Mouse (Mus musculus) lung, postnatal 0 days (tissue): Measurements from ENCODE around the gene Slc25a25.

Experiments
- CTCF ChIP-seq: IDR thresholded peaks from 2 replicates; pipeline ENCODE4 v1.5.1; 2016; ENCODE audit warnings: antibody characterized with exemption, mild to moderate bottlenecking
- EP300 ChIP-seq: IDR thresholded peaks from 2 replicates; pipeline ENCODE4 v1.6.1; 2016; ENCODE audit warnings: antibody characterized with exemption, mild to moderate bottlenecking, control low read depth

DNA sequence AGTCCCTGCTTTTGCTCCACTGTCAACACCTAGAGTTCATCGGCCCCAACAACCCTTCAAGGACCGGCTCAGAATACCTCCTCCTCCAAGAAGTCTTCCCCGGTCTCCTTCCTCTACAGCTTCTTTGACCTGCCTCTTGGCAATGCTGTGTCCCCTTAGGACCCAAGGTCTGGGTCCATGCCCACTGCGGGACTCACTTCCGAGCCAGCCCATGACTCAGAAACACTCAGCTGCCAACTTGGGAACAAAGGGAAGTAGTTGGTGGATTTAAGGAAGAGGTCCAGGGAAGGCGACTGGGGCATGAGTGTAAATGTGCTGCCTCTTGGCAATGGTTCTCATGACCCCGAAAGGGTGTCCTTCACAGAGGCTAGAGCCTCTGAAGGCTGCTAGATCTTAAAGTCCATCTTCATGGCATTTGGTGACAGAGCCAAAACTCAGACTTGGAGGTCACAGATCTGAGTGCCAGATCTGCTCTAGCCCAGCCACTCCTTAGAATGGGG is 71.2 kb downstream of the Slc25a25 start:
- TF ChIP-seq CTCF (no peak), EP300 (no peak)
